Mouse (Mus musculus): ENCODE data around the gene Ces2e. TPM values are rescaled to one million over a fixed set of nuclear protein-coding genes. Genes with fewer than 3 reads are reported as not detected.
"Not testable (repeated sequence)": the region's sequence is repeated elsewhere in the genome, so short reads cannot be mapped to it uniquely, and the experiment has no call there.

The Ces2e gene
- total RNA-seq (2021) = under 1 TPM in 1 of 2 experiments, not detected in 1; 0.17 TPM
- long read RNA-seq, experiment 1, partial matches to known transcripts = 2 of 2 reads
- long read RNA-seq, experiment 1, other reads (novel, unspliced or antisense) = 0 of 2 reads
- long read RNA-seq, experiment 2 = 0 reads

GRCm38 (mm10) chr8:104925972-104926596 is at the start of gene Ces2e:
Gene Ces2e, plus strand, starts transcription at chr8:104926260.
- intact Hi-C loops (cut with DNase I) = no loop called here
- DNase-seq (ENCODE audit: low spot score in 2 of 2) = no peak

- DNase-seq (ENCODE audit: low spot score in 2 of 2); intact Hi-C loops (cut with DNase I): not testable (repeated sequence)
Measured at GRCm38 (mm10) chr8:104886223-104886926, 39.7 kb upstream of the Ces2e start.

- intact Hi-C loops (cut with DNase I) = no loop called here
Measured at GRCm38 (mm10) chr8:104901746-104902145, 24.3 kb upstream of the Ces2e start.

GRCm38 (mm10) chr8:104907111-104907510 is 18.9 kb upstream of the Ces2e start:
- DNase-seq (ENCODE audit: low spot score in 2 of 2) = no peak
- intact Hi-C loops (cut with DNase I) = no loop called here

More at GRCm38 (mm10) chr8:104901746-104902145, 24.3 kb upstream of the Ces2e start:
- no peak for DNase-seq (ENCODE audit: low spot score in 2 of 2)

GRCm38 (mm10) chr8:104909021-104909420 is 17.0 kb upstream of the Ces2e start:
- peak; percentile 3 to 6 for DNase-seq (ENCODE audit: low spot score in 2 of 2)
- intact Hi-C loops (cut with DNase I) = not testable (repeated sequence)

- intact Hi-C loops (cut with DNase I); DNase-seq (ENCODE audit: low spot score in 2 of 2): not testable (repeated sequence)
Measured at GRCm38 (mm10) chr8:104909651-104910050, 16.4 kb upstream of the Ces2e start.

GRCm38 (mm10) chr8:104927301-104927700 is 1.2 kb downstream of the Ces2e start:
- no peak for DNase-seq (ENCODE audit: low spot score in 2 of 2)
- intact Hi-C loops (cut with DNase I) = no loop called here

- DNase-seq (ENCODE audit: low spot score in 2 of 2) = no peak
- intact Hi-C loops (cut with DNase I) = loop anchor here (10.0 kb wide), 1 partner anchor 270 kb away; no protein-coding TSS in a partner anchor
Measured at GRCm38 (mm10) chr8:104944665-104945064, 18.6 kb downstream of the Ces2e start.

- DNase-seq (ENCODE audit: low spot score in 2 of 2) = no peak
- intact Hi-C loops (cut with DNase I) = loop anchor here (10.0 kb wide), 1 partner anchor 268 kb away; no protein-coding TSS in a partner anchor
Measured at GRCm38 (mm10) chr8:104947056-104947455, 21.0 kb downstream of the Ces2e start, which contains the start of gene Ces2f. Gene Ces2f, plus strand, starts transcription at chr8:104947356.

- intact Hi-C loops (cut with DNase I) = loop anchor here (10.0 kb wide), 1 partner anchor 266 kb away; no protein-coding TSS in a partner anchor
- DNase-seq (ENCODE audit: low spot score in 2 of 2) = no peak
Measured at GRCm38 (mm10) chr8:104949031-104949430, 23.0 kb downstream of the Ces2e start.

- DNase-seq (ENCODE audit: low spot score in 2 of 2) = no peak
- intact Hi-C loops (cut with DNase I) = no loop called here
Measured at GRCm38 (mm10) chr8:104961537-104961961, 35.5 kb downstream of the Ces2e start, which contains the start of gene Ces2g. Gene Ces2g, plus strand, starts transcription at chr8:104961718.

- intact Hi-C loops (cut with DNase I) = no loop called here
- no peak for DNase-seq (ENCODE audit: low spot score in 2 of 2)
Measured at GRCm38 (mm10) chr8:104962229-104962901, 36.3 kb downstream of the Ces2e start.

GRCm38 (mm10) chr8:104963375-104963894 is 37.4 kb downstream of the Ces2e start:
- intact Hi-C loops (cut with DNase I) = no loop called here

GRCm38 (mm10) chr8:104984126-104984525 is 58.1 kb downstream of the Ces2e start:
- no peak for DNase-seq (ENCODE audit: low spot score in 2 of 2)
- intact Hi-C loops (cut with DNase I) = no loop called here

More at GRCm38 (mm10) chr8:104963375-104963894, 37.4 kb downstream of the Ces2e start:
- DNase-seq (ENCODE audit: low spot score in 2 of 2) = no peak

Other genes with a start within 250 kb of the Ces2e start
- not detected for gene Ces2a, start 192.3 kb upstream of the Ces2e start, total RNA-seq (2021)
- under 1 TPM; 0.46 to 0.47 TPM for gene Ces2b, start 94.7 kb upstream of the Ces2e start, total RNA-seq (2021)
- gene Ces2c, start 79.2 kb upstream of the Ces2e start, total RNA-seq (2021) = not detected
- not detected for gene Ces2f, start 21.1 kb downstream of the Ces2e start, total RNA-seq (2021)
- gene Ces2g, start 35.5 kb downstream of the Ces2e start, total RNA-seq (2021) = under 1 TPM; 0.24 to 0.25 TPM
- not detected for gene Ces2h, start 74.6 kb downstream of the Ces2e start, total RNA-seq (2021)
- gene Ces3a, start 122.3 kb downstream of the Ces2e start, total RNA-seq (2021) = not detected
- not detected for gene Ces3b, start 157.5 kb downstream of the Ces2e start, total RNA-seq (2021)
- gene Ces4a, start 205.5 kb downstream of the Ces2e start, total RNA-seq (2021) = not detected
- gene Cbfb, start 244.4 kb downstream of the Ces2e start, total RNA-seq (2021) = 10 to 100 TPM; 20.7 to 23.1 TPM

Measured in left cerebral cortex, postnatal 14 days (tissue).